19 mouse cellular contexts compared by ENCODE assay signal in genomic region chr16:79256525-79256924, GRCm38 (mm10).
"Had no signal": no experiment of that assay in that cellular context is flagged by ENCODE, and none has a peak within 500 bp of the region (broad histone marks: within the 10 kb centered on the region; RNA-seq: fewer than 3 reads in every experiment).

No protein-coding gene starts in this region.

- DNase-seq: kidney, adult 2 months; kidney, postnatal 25 days; layer of hippocampus, adult 9-11 months; liver, embryonic 13.5 days; lung, adult 2 months; lung, postnatal 14 days; lung, postnatal 4 days; right cerebral cortex, adult 18-20 months; right cerebral cortex, postnatal 14 days; right cerebral cortex, postnatal 4 days; thymus, adult 2 months; thymus, postnatal 14 days; thymus, postnatal 4 days had no signal

- H3K4me3 ChIP-seq: layer of hippocampus, adult 2 months; liver, embryonic 13.5 days; myocyte; neural tube, embryonic 13.5 days had no signal

- H3K4me1 ChIP-seq: liver, embryonic 13.5 days; neural tube, embryonic 13.5 days had no signal

- H3K9ac ChIP-seq: liver, embryonic 13.5 days; neural tube, embryonic 13.5 days had no signal

- H3K27ac ChIP-seq: kidney, postnatal 0 days; layer of hippocampus, adult 2 months; liver, embryonic 13.5 days; neural tube, embryonic 13.5 days; stomach, postnatal 0 days had no signal

- H3K4me2 ChIP-seq: liver, embryonic 13.5 days; neural tube, embryonic 13.5 days had no signal

- H3K36me3 ChIP-seq: liver, embryonic 13.5 days; neural tube, embryonic 13.5 days had no signal

- H3K27me3 ChIP-seq: liver, embryonic 13.5 days; neural tube, embryonic 13.5 days had no signal

- ATAC-seq: intestine, postnatal 0 days had no signal

- H3K9me3 ChIP-seq: liver, embryonic 13.5 days; neural tube, embryonic 13.5 days had no signal
